Mouse (Mus musculus): ENCODE measurements around the gene Irf8. TPM values are rescaled to one million over a fixed set of nuclear protein-coding genes. Genes with fewer than 3 reads are reported as not detected.

The Irf8 gene
- polyA plus RNA-seq, 1 experiment from 2014 or later, result 3.9 TPM

DNA sequence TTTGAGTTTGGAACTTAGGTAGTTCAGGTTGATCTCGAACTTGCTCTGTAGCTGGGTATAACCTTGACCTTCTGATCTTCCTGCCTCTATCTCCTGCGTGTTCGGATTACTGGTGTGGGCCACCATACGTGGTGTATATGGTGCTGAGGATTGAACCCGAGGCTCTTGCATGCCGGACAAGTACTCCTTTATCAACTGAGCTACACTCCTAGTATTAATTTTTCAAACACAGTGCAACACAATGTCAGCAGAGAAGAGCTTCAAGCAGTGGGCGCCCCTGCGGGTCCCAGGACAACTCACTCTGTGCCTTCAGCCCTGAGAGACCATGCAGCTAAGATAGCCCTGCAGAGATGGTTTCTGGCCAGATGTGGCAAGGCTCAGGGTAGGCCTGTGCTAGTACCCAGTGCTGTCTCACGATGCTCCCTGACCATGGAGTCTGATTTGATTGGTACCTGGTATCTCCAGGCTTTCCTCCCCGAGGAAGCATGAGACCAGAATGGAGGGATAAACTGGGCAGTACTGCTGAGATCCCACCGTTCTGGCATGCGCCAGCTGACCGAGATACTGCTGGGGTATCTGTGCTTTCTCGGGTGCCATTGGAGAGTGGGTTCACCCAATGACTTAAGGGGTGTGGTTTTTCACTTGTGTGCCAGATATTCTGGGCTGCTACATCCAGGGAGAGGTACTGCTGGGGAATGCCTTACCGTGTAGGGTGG, 5.8 kb downstream of the Irf8 start:
- Histone ChIP-seq H3K4me3 (ENCODE audit: low read depth, low read length) (no peak overlapping the region), H3K4me1 (ENCODE audit: control insufficient read depth, insufficient read depth, low read length) (no peaks in the 10 kb centered on the region), H3K9me3 (replicated peaks; ENCODE audit: control insufficient read depth, low read length, poor library complexity, severe bottlenecking) (no peaks in the 10 kb centered on the region), H3K27me3 (ENCODE audit: control insufficient read depth, insufficient read depth, low read depth, low read length) (peaks cover 4% of the 10 kb centered on the region), H3K27ac (ENCODE audit: low read length) (no peak overlapping the region), H3K9ac (ENCODE audit: low read depth, low read length) (no peak overlapping the region), H3K4me2 (ENCODE audit: low read length) (no peak overlapping the region), H3K36me3 (ENCODE audit: control insufficient read depth, insufficient read depth, low read length) (no peaks in the 10 kb centered on the region)
- no peak for ATAC-seq
- WGBS, result 95% methylated on average over 15 of the region's 15 CpGs

DNA sequence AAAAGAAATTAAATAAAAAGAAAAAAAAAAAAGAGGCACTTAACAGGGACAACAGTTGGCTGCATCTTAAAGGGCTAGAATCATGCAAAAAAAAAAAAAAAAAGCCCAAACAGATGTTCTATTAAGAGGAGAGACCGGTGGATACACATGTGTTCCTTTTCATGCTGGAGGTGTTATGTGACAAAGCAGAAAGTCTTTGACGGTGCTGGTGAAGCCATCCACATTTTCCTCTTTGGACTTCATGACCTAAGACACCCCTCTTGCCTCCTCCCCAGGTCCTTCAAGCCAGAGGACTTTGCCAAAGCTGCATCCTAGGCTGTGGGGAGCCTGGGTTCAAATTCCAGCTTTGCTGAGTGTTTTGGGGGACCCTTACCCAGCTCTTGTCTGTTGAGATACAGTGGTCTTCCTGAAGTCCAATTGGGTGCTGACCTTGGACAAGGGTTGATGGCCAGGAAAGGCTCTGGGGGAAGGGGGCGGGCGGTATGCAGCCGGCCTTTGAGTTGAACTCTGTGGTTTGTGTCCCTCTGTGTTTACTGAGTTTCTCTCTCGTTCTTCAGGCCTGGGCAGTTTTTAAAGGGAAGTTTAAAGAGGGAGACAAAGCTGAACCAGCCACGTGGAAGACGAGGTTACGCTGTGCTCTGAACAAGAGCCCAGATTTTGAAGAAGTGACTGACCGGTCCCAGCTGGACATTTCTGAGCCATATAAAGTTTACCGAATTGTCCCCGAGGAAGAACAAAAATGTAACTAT, 7.2 kb downstream of the Irf8 start:
- no peak for ATAC-seq
- Histone ChIP-seq H3K4me3 (ENCODE audit: low read depth, low read length) (no peak overlapping the region), H3K9me3 (replicated peaks; ENCODE audit: control insufficient read depth, low read length, poor library complexity, severe bottlenecking) (no peaks in the 10 kb centered on the region), H3K4me2 (ENCODE audit: low read length) (no peak overlapping the region), H3K4me1 (ENCODE audit: control insufficient read depth, insufficient read depth, low read length) (no peaks in the 10 kb centered on the region), H3K27me3 (ENCODE audit: control insufficient read depth, insufficient read depth, low read depth, low read length) (no peaks in the 10 kb centered on the region), H3K27ac (ENCODE audit: low read length) (no peak overlapping the region), H3K36me3 (ENCODE audit: control insufficient read depth, insufficient read depth, low read length) (no peaks in the 10 kb centered on the region), H3K9ac (ENCODE audit: low read depth, low read length) (no peak overlapping the region)
- WGBS, result 48% methylated on average over 12 of the region's 12 CpGs

DNA sequence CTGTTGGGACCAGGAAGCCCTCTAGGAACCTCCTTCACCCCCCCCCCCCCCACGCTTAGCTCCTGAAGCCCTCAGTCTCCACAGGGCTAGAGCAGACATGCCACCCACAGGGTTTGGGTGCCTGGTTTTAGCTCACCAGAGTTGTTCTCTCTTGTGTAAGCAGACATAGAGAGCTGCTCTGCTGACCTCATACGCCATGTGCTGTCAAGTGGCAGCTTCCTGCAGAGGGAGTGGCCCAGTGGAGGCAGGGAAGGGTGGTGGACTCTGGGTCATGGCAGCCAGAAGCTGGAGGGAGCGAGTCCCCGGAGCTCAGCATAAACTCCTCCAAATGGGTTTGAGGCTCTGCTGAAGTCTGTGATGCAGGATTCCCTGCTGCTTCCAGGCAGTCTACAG, 7.7 kb downstream of the Irf8 start:
- no peak for ATAC-seq
- Histone ChIP-seq H3K9me3 (replicated peaks; ENCODE audit: control insufficient read depth, low read length, poor library complexity, severe bottlenecking) (no peaks in the 10 kb centered on the region), H3K4me1 (ENCODE audit: control insufficient read depth, insufficient read depth, low read length) (no peaks in the 10 kb centered on the region), H3K9ac (ENCODE audit: low read depth, low read length) (no peak overlapping the region), H3K4me3 (ENCODE audit: low read depth, low read length) (no peak overlapping the region), H3K4me2 (ENCODE audit: low read length) (no peak overlapping the region), H3K27me3 (ENCODE audit: control insufficient read depth, insufficient read depth, low read depth, low read length) (no peaks in the 10 kb centered on the region), H3K36me3 (ENCODE audit: control insufficient read depth, insufficient read depth, low read length) (no peaks in the 10 kb centered on the region), H3K27ac (ENCODE audit: low read length) (no peak overlapping the region)
- 58% methylated on average over 4 of the region's 4 CpGs for WGBS

DNA sequence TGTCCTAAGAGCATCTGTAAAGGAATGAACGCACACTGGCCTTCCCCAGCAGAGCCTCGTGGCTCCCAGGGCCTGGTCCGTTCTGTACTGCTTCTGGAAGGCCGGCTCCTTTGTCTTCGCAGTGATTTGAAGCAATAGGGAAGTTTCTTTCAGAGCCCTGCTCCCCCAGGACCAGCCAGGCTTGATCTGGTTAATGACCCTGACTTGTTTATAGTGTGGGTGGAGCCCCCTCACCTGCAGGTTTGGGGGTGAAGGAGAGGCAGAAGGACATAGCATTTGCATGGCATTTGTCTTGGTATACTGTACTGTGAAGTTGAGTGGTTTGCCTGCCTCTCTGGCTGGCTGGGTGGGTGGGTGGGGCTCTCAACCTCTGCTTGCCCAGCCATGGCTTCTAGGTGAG, 8.3 kb downstream of the Irf8 start:
- no peaks in the 10 kb centered on the region for H3K9me3 ChIP-seq (replicated peaks; ENCODE audit: control insufficient read depth, low read length, poor library complexity, severe bottlenecking)
- no peaks in the 10 kb centered on the region for H3K27me3 ChIP-seq (ENCODE audit: control insufficient read depth, insufficient read depth, low read depth, low read length)
- no peak for ATAC-seq
- H3K4me1 ChIP-seq (ENCODE audit: control insufficient read depth, insufficient read depth, low read length), result no peaks in the 10 kb centered on the region
- H3K4me3 ChIP-seq (ENCODE audit: low read depth, low read length), result no peak overlapping the region
- no peak overlapping the region for H3K9ac ChIP-seq (ENCODE audit: low read depth, low read length)
- H3K36me3 ChIP-seq (ENCODE audit: control insufficient read depth, insufficient read depth, low read length), result no peaks in the 10 kb centered on the region
- no peak overlapping the region for H3K4me2 ChIP-seq (ENCODE audit: low read length)
- 65% methylated on average over 5 of the region's 5 CpGs for WGBS
- H3K27ac ChIP-seq (ENCODE audit: low read length), result no peak overlapping the region

DNA sequence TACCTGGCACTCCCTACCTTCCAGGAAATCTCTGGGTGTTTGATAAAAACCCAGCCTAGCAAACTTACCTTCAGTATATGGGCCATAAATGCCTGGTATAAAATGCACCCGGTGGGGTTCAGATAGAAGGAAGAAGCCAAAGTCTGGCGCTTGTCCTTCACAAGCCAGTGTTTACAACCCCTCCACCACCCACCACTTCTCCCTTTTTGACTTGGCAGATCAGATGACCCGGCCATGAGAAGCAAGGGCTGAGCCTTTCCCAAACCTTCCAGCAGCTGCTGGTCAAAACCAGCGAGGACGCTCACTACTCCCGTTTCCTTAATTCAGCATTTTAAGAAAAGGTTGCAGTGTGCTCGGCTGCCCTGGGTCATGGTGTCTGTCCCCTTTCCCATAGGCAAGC, 9.1 kb downstream of the Irf8 start:
- WGBS, result 69% methylated on average over 7 of the region's 7 CpGs

DNA sequence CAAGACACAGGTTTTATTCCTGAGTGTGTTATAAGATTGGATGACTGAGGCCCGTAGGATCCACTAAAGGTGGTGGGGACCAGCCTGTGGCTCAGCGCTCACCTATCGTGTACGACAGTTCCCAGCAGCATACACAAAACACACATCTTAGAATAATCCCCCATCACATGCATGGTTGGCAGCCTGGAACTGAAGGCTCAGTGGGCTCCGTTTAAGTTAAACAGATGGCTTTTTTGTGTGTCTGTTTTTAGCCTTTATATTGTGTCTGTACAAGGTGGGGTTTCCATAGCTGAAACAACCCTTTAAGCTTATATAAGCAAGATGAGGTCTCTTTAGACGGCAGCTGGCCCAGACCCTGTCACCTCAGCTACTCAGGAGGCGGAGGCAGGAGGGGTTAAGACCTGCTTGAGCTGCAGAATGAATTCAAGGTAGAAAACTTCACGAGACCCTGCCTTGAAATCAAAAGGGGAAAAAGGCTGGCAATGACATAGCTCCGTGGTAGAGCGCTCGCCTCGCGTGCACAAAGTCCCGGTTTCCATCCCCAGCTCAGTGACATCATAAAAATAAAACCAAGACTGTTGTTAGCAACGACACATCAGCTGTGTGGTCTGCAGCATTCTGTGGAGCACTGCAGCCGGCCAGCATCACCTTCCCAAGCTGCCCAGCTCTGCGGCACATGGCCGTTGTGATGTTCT, 10.0 kb downstream of the Irf8 start:
- no peak overlapping the region for H3K4me2 ChIP-seq (ENCODE audit: low read length)
- H3K4me1 ChIP-seq (ENCODE audit: control insufficient read depth, insufficient read depth, low read length), result no peaks in the 10 kb centered on the region
- 66% methylated on average over 18 of the region's 18 CpGs for WGBS

More for the DNA sequence above, 9.1 kb downstream of the Irf8 start:
- H3K4me3 ChIP-seq (ENCODE audit: low read depth, low read length), result no peak overlapping the region
- no peak overlapping the region for H3K4me2 ChIP-seq (ENCODE audit: low read length)
- H3K4me1 ChIP-seq (ENCODE audit: control insufficient read depth, insufficient read depth, low read length), result no peaks in the 10 kb centered on the region
- no peaks in the 10 kb centered on the region for H3K27me3 ChIP-seq (ENCODE audit: control insufficient read depth, insufficient read depth, low read depth, low read length)
- no peak overlapping the region for H3K27ac ChIP-seq (ENCODE audit: low read length)
- no peaks in the 10 kb centered on the region for H3K9me3 ChIP-seq (replicated peaks; ENCODE audit: control insufficient read depth, low read length, poor library complexity, severe bottlenecking)
- no peak for ATAC-seq
- no peaks in the 10 kb centered on the region for H3K36me3 ChIP-seq (ENCODE audit: control insufficient read depth, insufficient read depth, low read length)
- H3K9ac ChIP-seq (ENCODE audit: low read depth, low read length), result no peak overlapping the region

DNA sequence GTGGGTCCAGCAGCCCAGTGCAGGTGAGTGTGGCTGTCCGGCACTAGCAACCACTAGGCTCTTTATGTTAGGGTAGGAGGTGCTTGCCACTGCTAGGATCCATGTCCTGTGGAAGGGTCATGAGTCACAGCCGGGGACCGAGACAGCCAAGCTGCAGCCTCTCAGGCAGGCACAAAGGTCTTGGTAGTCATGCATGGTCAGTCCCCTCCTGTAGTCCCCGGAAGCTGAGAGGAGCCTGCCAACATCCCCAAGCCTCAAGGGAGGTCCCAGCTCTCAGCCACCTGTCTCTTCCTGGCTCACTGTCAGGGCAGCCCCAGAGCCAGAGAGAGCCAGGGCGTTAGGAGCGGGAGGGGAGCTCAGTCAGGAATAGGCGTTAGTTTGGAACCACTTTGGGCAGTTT, 11.1 kb downstream of the Irf8 start:
- Histone ChIP-seq H3K27me3 (ENCODE audit: control insufficient read depth, insufficient read depth, low read depth, low read length) (no peaks in the 10 kb centered on the region), H3K9me3 (replicated peaks; ENCODE audit: control insufficient read depth, low read length, poor library complexity, severe bottlenecking) (no peaks in the 10 kb centered on the region), H3K4me3 (ENCODE audit: low read depth, low read length) (no peak overlapping the region), H3K27ac (ENCODE audit: low read length) (no peak overlapping the region), H3K9ac (ENCODE audit: low read depth, low read length) (no peak overlapping the region), H3K36me3 (ENCODE audit: control insufficient read depth, insufficient read depth, low read length) (no peaks in the 10 kb centered on the region), H3K4me1 (ENCODE audit: control insufficient read depth, insufficient read depth, low read length) (no peaks in the 10 kb centered on the region), H3K4me2 (ENCODE audit: low read length) (no peak overlapping the region)
- WGBS, result 81% methylated on average over 7 of the region's 7 CpGs
- no peak for ATAC-seq

More for the DNA sequence above, 10.0 kb downstream of the Irf8 start:
- Histone ChIP-seq H3K4me3 (ENCODE audit: low read depth, low read length) (no peak overlapping the region), H3K27me3 (ENCODE audit: control insufficient read depth, insufficient read depth, low read depth, low read length) (no peaks in the 10 kb centered on the region), H3K27ac (ENCODE audit: low read length) (no peak overlapping the region), H3K36me3 (ENCODE audit: control insufficient read depth, insufficient read depth, low read length) (no peaks in the 10 kb centered on the region), H3K9ac (ENCODE audit: low read depth, low read length) (no peak overlapping the region), H3K9me3 (replicated peaks; ENCODE audit: control insufficient read depth, low read length, poor library complexity, severe bottlenecking) (no peaks in the 10 kb centered on the region)
- no peak for ATAC-seq

DNA sequence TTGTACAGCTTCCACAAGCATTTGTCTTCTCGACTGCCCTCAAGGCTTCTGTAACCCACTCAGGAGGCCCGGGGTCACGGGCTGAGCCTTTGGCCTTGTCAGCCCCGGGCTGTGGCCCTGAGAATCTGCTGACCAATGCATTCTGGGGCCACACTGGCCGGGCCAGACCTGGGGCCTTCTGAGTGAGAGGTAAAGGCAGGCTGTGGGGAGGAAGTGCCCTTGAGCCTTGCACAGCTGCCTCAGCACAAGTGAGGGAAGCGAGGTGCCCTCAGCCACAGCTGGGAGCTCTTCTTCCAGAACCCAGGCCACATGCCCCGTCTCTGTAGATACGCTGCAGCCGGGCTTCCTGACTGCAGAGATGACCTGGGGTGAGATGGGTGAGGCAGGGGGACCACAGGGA, 14.5 kb downstream of the Irf8 start:
- WGBS, result 84% methylated on average over 9 of the region's 9 CpGs
- Histone ChIP-seq H3K27me3 (ENCODE audit: control insufficient read depth, insufficient read depth, low read depth, low read length) (no peaks in the 10 kb centered on the region), H3K27ac (ENCODE audit: low read length) (no peak overlapping the region), H3K4me2 (ENCODE audit: low read length) (no peak overlapping the region), H3K4me3 (ENCODE audit: low read depth, low read length) (no peak overlapping the region), H3K4me1 (ENCODE audit: control insufficient read depth, insufficient read depth, low read length) (no peaks in the 10 kb centered on the region), H3K9me3 (replicated peaks; ENCODE audit: control insufficient read depth, low read length, poor library complexity, severe bottlenecking) (no peaks in the 10 kb centered on the region), H3K36me3 (ENCODE audit: control insufficient read depth, insufficient read depth, low read length) (no peaks in the 10 kb centered on the region), H3K9ac (ENCODE audit: low read depth, low read length) (no peak overlapping the region)
- ATAC-seq, result no peak
